Comparison of ENCODE assay signal across 12 mouse cellular contexts in the genomic region with DNA sequence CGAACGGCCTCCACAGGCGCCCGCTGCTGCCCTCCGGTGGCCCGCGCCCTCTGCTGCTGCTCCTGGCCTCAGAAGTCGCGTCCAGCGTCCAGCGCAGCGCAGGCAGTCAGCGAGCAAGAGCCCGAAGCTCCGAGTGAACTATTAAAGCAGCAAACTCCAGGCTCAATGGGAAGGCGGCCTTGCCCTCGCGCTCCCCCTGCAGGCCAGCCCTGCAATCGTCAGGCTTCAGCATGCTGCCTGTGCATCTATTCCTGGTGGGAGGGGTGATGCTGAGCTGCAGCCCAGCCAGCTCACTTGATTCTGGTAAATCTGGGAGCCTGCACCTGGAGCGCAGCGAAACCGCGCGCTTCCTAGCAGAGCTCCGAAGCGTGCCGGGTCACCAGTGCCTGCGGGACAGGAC. TPM values are rescaled to one million over a fixed set of nuclear protein-coding genes. Genes with fewer than 3 reads are reported as not detected.
DNase-seq lines count a peak whose midpoint lies in the region; TF ChIP-seq lines count a peak whose summit lies in the region.
"Not testable (repeated sequence)": the region's sequence is repeated elsewhere in the genome, so short reads cannot be mapped to it uniquely, and the experiment has no call there.
"Had no signal": no experiment of that assay in that cellular context is flagged by ENCODE, and none has a peak within 500 bp of the region (broad histone marks: within the 10 kb centered on the region; RNA-seq: fewer than 3 reads in every experiment).

A gene (plus strand): TSS at position 231 of the 400 bp plus-strand sequence.

- TF ChIP-seq POLR2A in lung, adult 2 months (IDR thresholded peaks at IDR 0.05; ENCODE audit: borderline replicate concordance, extremely low read depth, low read depth, low read length), result not testable (repeated sequence)

- TF ChIP-seq CTCF in lung, adult 2 months (IDR thresholded peaks at IDR 0.05; ENCODE audit: insufficient read depth, low read length), result peak; percentile 38

- 0% methylated on average over 4 of the region's 28 CpGs for WGBS in lung, adult 2 months

- peak; percentile 79 for DNase-seq in adrenal gland, adult 2 months
- peak; percentile 76 for DNase-seq in cerebellum, postnatal 14 days
- peak; percentile 68 for DNase-seq in gastrocnemius, postnatal 25 days
- peak; percentile 74 for DNase-seq in kidney, adult 18-20 months
- DNase-seq in layer of hippocampus, postnatal 14 days (ENCODE audit: low spot score in 2 of 2), result peak; percentile 54 to 81
- peak; percentile 38 for DNase-seq in lung, adult 2 months
- peak; percentile 56 for DNase-seq in right cerebral cortex, postnatal 25 days
- DNase-seq in thymus, postnatal 25 days, result peak; percentile 75

- H3K4me1 ChIP-seq in lung, adult 2 months (ENCODE audit: control insufficient read depth, insufficient read depth, low read length), result not testable (repeated sequence)

- H3K4me3 ChIP-seq in lung, adult 2 months (replicated peaks; ENCODE audit: extremely low read depth, low read depth, low read length), result not testable (repeated sequence)

RNA-seq across cellular contexts. Expression of the gene that starts here (rescaled TPM):
- not detected for total RNA-seq in adrenal gland, adult 2 months (2021)
- polyA plus RNA-seq in adrenal gland, adult 2 months (2012; rRNA removed), result not detected in 2 replicates
- not detected for total RNA-seq in gastrocnemius, postnatal 25 days (2021)
- total RNA-seq in layer of hippocampus, postnatal 14 days (2021), result not detected
- not detected in 2 replicates for polyA plus RNA-seq in lung, adult 2 months (2012; rRNA removed)
- total RNA-seq: hematopoietic stem cell, adult 5-6 weeks; megakaryocyte progenitor cell, adult 5-6 weeks had no signal
- polyA plus RNA-seq: forebrain, embryonic 11.5 days; large intestine, adult 2 months had no signal

Comparison
In these comparisons a context has a peak if more than half of its experiments do, and no peak if none do; other contexts are left out.
1. Peak in DNase-seq in adrenal gland, adult 2 months; RNA of the gene not detected or under 1 TPM.
2. Peak in DNase-seq in gastrocnemius, postnatal 25 days; RNA of the gene not detected or under 1 TPM.
3. Peak in DNase-seq in layer of hippocampus, postnatal 14 days; RNA of the gene not detected or under 1 TPM.
4. Peak in DNase-seq in lung, adult 2 months; RNA of the gene not detected or under 1 TPM.